ENCODE assay signal across 8 mouse cellular contexts in genomic region chr13:71507421-71507931, GRCm38 (mm10).
DNase-seq lines count a peak whose midpoint lies in the region; ATAC-seq and TF ChIP-seq lines count a peak whose summit lies in the region.

No protein-coding gene starts in this region.

- peaks cover 20% of the 10 kb centered on the region for H3K4me1 ChIP-seq in hindbrain, embryonic 13.5 days (replicated peaks)
- H3K4me1 ChIP-seq in stomach, postnatal 0 days (replicated peaks; ENCODE audit: control insufficient read depth, insufficient read depth): 0 out of 2 replicates have a peak, but pooled peaks cover 4% of the 10 kb centered on the region

- H3K36me3 ChIP-seq in hindbrain, embryonic 13.5 days: no peaks in the 10 kb centered on the region
- no peaks in the 10 kb centered on the region for H3K36me3 ChIP-seq in stomach, postnatal 0 days (ENCODE audit: control insufficient read depth, insufficient read depth, low read length)

- peak overlapping the region; percentile 49 for H3K27ac ChIP-seq in hindbrain, embryonic 13.5 days
- H3K27ac ChIP-seq in stomach, postnatal 0 days (replicated peaks): no peak overlapping the region

- no peaks in the 10 kb centered on the region for H3K9me3 ChIP-seq in hindbrain, embryonic 13.5 days
- H3K9me3 ChIP-seq in stomach, postnatal 0 days (ENCODE audit: control insufficient read depth, low read length): no peaks in the 10 kb centered on the region

- H3K4me3 ChIP-seq in hindbrain, embryonic 13.5 days: 0 out of 2 replicates have a peak overlapping the region, but pooled peaks have one; percentile 5
- H3K4me3 ChIP-seq in stomach, postnatal 0 days (ENCODE audit: low read depth, low read length): no peak overlapping the region

- TF ChIP-seq EP300 in stomach, postnatal 0 days (optimal IDR thresholded peaks at IDR 0.05): no peak

- peak; percentile 92 for ATAC-seq in hindbrain, embryonic 13.5 days (ENCODE audit: low FRiP score)
- peak; percentile 53; the same call in 1 of the 2 replicates for ATAC-seq in stomach, postnatal 0 days (ENCODE audit: low FRiP score, low TSS enrichment)

- no peak for TF ChIP-seq CTCF in stomach, postnatal 0 days (IDR thresholded peaks at IDR 0.05; ENCODE audit: low read depth)

- H3K27me3 ChIP-seq in hindbrain, embryonic 13.5 days: peaks cover 16% of the 10 kb centered on the region; the same call in 1 of the 2 replicates
- H3K27me3 ChIP-seq in stomach, postnatal 0 days (ENCODE audit: control insufficient read depth, insufficient read depth, low read length): no peaks in the 10 kb centered on the region

- no peak overlapping the region for H3K9ac ChIP-seq in hindbrain, embryonic 13.5 days
- no peak overlapping the region for H3K9ac ChIP-seq in stomach, postnatal 0 days (ENCODE audit: low read length)

- peak; percentile 9 to 24 for DNase-seq in left cerebral cortex, adult 18-20 months (ENCODE audit: low spot score in 2 of 2)
- no peak for DNase-seq in left cerebral cortex, adult 11 months (ENCODE audit: low spot score)
- peak; percentile 47 to 62 for DNase-seq in layer of hippocampus, postnatal 10 days (ENCODE audit: low spot score in 2 of 2)
- peak; percentile 48 for DNase-seq in mesoderm, embryonic 11.5 days (ENCODE audit: low read depth, low spot score)
- peak; percentile 53 for DNase-seq in stomach, postnatal 0 days (ENCODE audit: low spot score)
- DNase-seq in cerebellum, adult 18-20 months: no peak
- no peak for DNase-seq in ovary, adult 18-20 months (ENCODE audit: low spot score)

- peak overlapping the region; percentile 39 for H3K4me2 ChIP-seq in hindbrain, embryonic 13.5 days
- peak overlapping the region; percentile 32; the same call in 1 of the 2 replicates for H3K4me2 ChIP-seq in stomach, postnatal 0 days (replicated peaks; ENCODE audit: low read depth)

- WGBS in hindbrain, embryonic 13.5 days: 3% methylated on average over 10 of the region's 10 CpGs
- WGBS in stomach, postnatal 0 days: 21% methylated on average over 10 of the region's 10 CpGs

Comparison
In these comparisons a context has a peak if more than half of its experiments do, and no peak if none do; other contexts are left out.
1. DNase-seq: peak in left cerebral cortex, adult 18-20 months (2 of 2), layer of hippocampus, postnatal 10 days (2 of 2), mesoderm, embryonic 11.5 days (single experiment) and stomach, postnatal 0 days (single experiment); none in left cerebral cortex, adult 11 months (single experiment), cerebellum, adult 18-20 months (0 of 2) and ovary, adult 18-20 months (single experiment).